Mouse (Mus musculus): ENCODE results near the gene Cnn2. TPM values are rescaled to one million over a fixed set of nuclear protein-coding genes. Genes with fewer than 3 reads are reported as not detected.

The Cnn2 gene
- polyA plus RNA-seq, 2 experiments from 2014 or later: 904 to 969 TPM

- ATAC-seq: no peak
These were observed 2.7 kb downstream of the Cnn2 start for GRCm38 (mm10) chr10:79991099-79991498.

- no peak for ATAC-seq
These were observed 3.2 kb downstream of the Cnn2 start for GRCm38 (mm10) chr10:79991548-79991947.

DNA sequence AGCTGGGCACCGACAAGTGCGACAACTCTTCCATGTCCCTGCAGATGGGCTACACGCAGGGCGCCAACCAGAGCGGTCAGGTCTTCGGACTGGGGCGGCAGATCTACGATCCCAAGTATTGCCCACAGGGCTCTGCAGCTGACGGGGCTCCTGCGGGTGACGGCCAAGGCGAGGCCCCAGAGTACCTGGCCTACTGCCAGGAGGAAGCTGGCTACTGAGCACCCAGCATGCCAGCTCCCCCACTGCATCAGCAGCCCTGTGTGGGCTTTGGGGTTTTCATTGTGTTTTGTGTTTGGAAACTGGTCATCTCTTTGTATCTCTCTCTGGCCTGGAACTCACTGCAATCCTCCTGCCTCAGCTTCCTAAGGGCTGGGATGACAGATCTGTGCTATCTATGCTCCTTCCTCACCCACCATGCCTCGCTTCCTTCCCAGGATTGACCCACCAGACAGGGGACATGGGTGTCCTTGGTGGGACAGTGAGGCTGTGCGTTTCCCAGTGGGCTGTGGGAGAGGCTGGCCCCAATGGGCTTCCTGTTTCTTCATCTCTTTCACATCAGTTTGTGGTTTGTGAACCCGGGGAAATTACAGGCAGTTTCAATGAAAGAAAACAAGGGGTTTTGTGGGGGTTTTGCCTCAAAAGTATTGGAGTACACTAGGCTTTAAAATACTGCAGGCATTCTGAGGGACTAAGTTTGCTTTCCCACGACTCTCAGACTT is 6.2 kb downstream of the Cnn2 start:
- peak; percentile 17 for ATAC-seq

DNA sequence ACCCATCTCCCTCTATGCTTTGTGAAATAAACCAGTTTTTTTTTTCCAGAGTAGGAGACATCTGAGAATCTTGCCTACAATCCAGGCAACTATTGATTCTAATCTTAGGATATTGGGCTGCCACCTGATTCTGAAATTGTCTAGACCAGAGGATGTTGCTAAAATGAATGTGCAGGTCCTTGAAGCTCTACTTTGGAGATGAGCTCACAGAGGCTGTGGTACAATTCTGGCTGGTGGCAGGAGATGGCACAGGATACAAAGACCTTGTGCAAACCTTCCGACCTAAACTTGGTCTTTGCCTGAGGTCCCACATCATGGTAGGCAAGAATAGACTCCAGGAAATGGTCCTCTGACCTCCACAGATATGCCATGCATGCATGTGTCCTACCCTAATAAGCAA is 7.3 kb downstream of the Cnn2 start:
- peak; percentile 16 for ATAC-seq

DNA sequence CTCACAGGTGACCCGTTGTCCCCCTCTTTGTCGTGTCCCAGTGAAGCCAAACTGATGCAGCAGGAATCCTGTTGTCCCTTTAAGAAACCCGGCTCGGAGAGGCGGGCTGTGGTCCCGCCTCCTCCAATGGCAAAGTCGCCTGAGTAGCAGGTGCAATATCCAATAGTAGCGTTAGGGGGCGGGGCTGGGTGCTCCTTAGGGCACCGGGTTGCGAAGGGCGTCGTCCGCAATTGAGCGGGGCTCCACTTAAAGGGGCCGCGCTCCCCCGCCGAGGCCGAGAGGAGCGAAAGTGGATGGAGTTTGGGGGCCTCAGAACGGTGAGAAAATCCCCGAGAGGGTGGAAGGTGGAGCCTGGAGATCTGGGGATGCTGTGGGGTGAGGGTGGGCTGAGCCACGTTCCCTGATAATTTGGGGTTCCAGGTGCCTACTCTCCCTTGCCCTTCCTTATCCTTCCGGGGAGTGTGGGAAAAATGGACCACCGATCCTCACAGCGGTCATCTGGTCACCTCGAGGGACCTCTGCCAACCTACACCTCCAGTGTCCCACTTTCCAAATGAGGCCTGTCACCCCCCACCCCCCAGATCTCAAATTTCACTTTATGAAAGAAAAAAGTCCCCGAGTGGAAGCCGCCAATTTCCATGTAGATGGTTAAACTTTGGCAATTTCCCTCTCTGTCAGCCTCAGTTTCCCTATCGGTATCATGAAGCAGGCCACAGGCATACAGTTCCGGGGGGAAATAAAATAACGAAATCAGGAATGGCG is 8.1 kb downstream of the Cnn2 start, which contains the start of gene Abca7:
Gene Abca7 (plus strand): TSS at position 223 of the 762 bp plus-strand sequence.
- ATAC-seq: peak; percentile 93

GRCm38 (mm10) chr10:79997034-79997760 is 8.8 kb downstream of the Cnn2 start:
- ATAC-seq: peak; percentile 25

GRCm38 (mm10) chr10:79997819-79998218 is 9.4 kb downstream of the Cnn2 start:
- no peak for ATAC-seq

DNA sequence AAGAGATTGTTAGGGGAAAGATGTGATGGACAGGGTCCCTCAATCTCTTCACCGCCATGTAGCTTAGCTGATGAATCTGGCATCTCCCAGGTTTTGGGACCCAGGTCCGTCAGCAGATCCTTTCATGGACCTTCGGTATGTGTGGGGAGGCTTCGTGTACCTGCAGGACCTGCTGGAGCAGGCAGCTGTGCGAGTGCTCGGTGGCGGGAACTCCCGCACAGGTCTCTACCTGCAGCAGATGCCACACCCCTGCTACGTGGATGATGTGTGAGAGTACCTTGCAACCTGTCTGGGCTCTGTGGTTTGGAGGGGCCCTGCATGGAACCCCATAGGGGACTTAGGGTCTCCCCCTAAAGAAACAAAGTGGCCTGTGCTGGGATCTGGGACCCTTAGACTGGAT is 13.6 kb downstream of the Cnn2 start:
- ATAC-seq: no peak

- ATAC-seq: no peak
These were observed 14.4 kb downstream of the Cnn2 start for GRCm38 (mm10) chr10:80002829-80003228.

- ATAC-seq: no peak
These were observed 15.2 kb downstream of the Cnn2 start for GRCm38 (mm10) chr10:80003374-80004232.

DNA sequence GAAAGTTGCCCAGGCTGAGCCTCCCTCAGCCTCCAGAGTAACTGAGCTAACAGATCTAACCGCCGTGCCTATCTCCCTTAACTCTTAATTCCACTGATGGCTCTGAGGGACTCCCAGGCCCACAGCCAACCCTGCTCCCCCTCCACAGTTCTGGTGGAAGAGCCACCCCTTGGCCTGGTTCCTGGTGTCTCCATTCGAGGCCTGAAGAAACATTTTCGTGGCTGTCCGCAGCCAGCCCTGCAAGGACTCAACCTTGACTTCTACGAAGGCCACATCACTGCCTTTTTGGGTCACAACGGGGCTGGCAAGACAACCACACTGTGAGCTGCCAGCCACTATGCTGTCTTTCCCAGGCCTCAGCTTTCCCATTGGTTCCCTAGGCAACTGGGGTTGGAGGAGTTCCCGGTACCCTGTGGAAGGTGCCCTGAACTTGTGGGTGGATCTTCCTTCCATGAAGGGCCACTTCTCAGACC is 15.9 kb downstream of the Cnn2 start:
- no peak for ATAC-seq

GRCm38 (mm10) chr10:80011740-80012139 is 23.4 kb downstream of the Cnn2 start:
- no peak for ATAC-seq

- no peak for ATAC-seq
These were observed 25.2 kb downstream of the Cnn2 start for GRCm38 (mm10) chr10:80013609-80014008.

DNA sequence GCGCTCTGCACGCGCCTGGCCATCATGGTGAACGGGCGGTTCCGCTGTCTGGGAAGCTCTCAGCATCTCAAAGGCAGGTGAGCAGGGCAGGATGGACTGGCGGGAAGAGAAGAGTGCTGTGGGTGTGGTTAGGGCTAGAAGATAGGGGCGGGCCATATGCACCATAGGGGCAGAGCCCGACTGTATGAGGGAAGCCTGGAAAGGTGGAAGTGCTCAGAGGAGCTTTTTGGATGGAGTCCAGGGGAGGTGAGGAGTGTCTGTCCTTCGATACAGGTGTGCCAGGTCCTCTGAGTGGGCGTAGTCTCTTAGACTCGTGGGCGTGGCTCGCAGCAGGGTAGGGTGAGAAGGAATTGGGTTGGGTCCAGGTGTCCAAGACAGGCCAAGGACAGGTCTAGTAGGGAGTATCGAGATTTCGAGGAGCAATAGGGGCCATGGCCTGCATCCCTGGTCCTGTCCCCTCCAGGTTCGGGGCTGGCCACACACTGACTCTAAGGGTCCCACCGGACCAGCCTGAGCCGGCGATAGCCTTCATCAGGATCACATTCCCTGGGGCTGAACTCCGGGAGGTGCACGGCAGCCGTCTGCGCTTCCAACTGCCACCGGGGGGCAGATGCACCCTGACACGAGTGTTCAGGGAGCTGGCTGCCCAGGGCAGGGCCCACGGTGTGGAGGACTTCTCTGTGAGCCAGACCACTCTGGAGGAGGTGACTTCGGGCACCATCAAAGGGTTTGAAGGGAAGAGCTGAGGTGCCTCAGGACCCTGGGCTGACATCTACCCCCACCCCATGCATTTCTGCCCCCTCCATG is 26.3 kb downstream of the Cnn2 start:
- ATAC-seq: no peak

DNA sequence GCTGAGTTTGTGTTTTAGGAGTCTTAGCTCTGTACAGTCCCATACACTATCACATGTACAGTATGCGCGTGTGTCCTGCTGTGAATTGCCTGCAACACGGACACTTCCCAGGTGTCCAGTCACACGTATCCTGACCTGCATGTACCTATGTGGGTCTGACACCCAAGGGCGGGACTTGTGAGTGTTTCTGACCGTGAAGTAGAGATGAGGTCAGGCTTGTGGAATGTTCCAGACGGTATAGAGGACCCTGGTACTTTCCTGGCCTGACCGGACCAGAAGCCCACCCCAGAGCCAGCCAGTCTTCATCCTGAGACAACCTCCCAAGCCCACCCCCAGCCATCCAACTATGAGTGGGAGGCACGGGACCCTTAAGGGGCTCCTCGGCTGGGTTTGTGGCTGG is 27.2 kb downstream of the Cnn2 start:
- ATAC-seq: no peak

- peak; percentile 86 for ATAC-seq
These were observed 28.1 kb downstream of the Cnn2 start, which contains the start of gene Arhgap45 for GRCm38 (mm10) chr10:80016511-80016910. Gene Arhgap45 (plus strand): TSS chr10:80016653.

- peak; percentile 28 for ATAC-seq
These were observed 28.5 kb downstream of the Cnn2 start for GRCm38 (mm10) chr10:80016931-80017330.

GRCm38 (mm10) chr10:80017361-80017760 is 29.0 kb downstream of the Cnn2 start:
- ATAC-seq: peak; percentile 60

DNA sequence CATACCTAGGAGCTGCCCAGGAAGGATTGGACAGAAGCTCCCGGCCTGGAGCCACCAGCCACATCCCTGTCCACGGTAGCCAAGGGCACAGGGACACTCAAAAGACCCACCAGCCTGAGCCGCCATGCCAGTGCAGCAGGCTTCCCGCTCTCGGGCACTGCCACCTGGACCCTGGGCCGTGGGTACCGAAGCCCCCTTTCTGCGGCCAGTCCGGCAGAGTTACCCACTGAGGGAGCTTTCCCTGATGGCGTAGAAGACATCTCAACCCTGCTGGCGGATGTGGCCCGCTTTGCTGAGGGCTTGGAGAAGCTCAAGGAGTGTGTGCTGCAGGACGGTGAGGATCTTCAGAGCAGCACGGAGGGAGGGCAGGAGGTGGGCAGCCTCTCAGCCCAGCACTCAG is 29.4 kb downstream of the Cnn2 start:
- ATAC-seq: no peak

GRCm38 (mm10) chr10:80018739-80019297 is 30.4 kb downstream of the Cnn2 start:
- peak; percentile 21 for ATAC-seq

All from CD4-positive, CD25-positive, alpha-beta regulatory T cell, adult 4 months (primary cell).